Mouse (Mus musculus): Measurements from ENCODE around the gene Cnbd2. TPM values are rescaled to one million over a fixed set of nuclear protein-coding genes. Genes with fewer than 3 reads are reported as not detected.
"Not testable (repeated sequence)": the region's sequence is repeated elsewhere in the genome, so short reads cannot be mapped to it uniquely, and the experiment has no call there.

Cnbd2 gene
- polyA plus RNA-seq, 1 experiment from 2014 or later, result 6.4 TPM

DNA sequence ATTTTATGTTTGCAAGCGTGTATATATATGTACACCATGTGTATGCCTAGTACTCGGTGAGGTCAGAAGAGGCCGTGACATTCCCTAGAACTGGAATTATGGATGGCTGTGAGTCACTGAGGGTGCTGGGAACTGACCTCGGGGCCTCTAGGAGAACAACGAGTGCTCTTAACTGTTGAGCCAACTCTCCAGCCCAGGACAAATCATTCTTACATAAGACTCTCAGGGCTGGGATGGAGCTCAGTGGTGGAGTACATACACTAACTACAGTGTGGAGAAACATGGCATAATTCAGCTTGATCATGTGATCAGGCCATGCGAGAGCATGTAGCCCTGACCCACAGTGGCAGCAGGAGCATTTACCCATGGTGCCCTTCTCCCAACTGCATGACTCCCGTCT, 85.9 kb downstream of the Cnbd2 start:
- no peak overlapping the region for H3K4me2 ChIP-seq (replicated peaks)
- no peaks in the 10 kb centered on the region for H3K36me3 ChIP-seq
- no peak overlapping the region for H3K9ac ChIP-seq
- no peak for ATAC-seq (ENCODE audit: low FRiP score)
- no peaks in the 10 kb centered on the region for H3K9me3 ChIP-seq (replicated peaks)
- peaks cover 17% of the 10 kb centered on the region for H3K4me1 ChIP-seq
- H3K27ac ChIP-seq, result no peak overlapping the region
- H3K4me3 ChIP-seq, result no peak overlapping the region
- H3K27me3 ChIP-seq, result no peaks in the 10 kb centered on the region
- 91% methylated on average over 7 of the region's 7 CpGs for WGBS

DNA sequence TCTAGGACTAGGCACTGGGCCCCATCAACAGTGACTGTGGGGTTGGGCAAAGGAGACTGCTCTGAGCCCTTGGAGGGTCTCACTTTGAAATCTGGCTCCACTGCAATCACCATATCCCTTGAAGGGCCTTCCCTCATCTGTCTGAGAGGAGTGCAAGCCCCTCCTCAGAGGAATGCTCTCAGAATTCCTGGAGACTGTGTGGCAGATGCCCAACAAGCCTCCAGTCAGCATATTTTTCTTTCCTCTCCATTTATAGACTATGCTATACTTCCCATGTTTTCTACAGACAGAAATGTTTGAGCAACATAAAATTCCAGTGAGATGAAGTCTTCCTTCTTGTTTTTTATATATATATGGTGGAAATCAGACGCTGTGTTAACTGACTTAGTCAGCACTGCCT, 87.4 kb downstream of the Cnbd2 start:
- no peak for ATAC-seq (ENCODE audit: low FRiP score)
- H3K27ac ChIP-seq, result no peak overlapping the region
- no peaks in the 10 kb centered on the region for H3K36me3 ChIP-seq
- H3K9ac ChIP-seq, result no peak overlapping the region
- H3K4me1 ChIP-seq, result peaks cover 12% of the 10 kb centered on the region
- H3K27me3 ChIP-seq, result no peaks in the 10 kb centered on the region
- no peak overlapping the region for H3K4me2 ChIP-seq (replicated peaks)
- no peaks in the 10 kb centered on the region for H3K9me3 ChIP-seq (replicated peaks)
- no peak overlapping the region for H3K4me3 ChIP-seq
- WGBS, result 92% methylated on average over 1 of the region's 1 CpGs

DNA sequence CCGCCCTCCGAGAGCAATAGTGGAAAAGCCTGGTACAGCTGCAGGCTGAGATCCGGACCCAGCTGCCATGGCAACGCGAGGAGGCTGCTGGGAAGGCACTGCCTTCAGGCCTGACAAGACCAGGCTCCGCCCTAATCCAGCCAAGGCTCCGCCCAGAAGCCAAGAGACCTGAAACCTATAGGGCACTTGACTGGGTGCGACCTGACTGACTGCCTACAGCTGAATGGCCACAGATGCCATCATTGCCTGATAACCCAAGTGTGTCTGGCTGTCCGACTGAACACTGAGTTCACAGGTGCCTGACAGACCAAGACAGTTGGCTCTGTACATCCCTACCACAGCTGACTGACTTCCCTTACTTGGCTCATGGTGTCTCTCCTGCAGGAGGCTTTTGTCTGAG, 89.2 kb downstream of the Cnbd2 start:
- Histone ChIP-seq H3K4me1 (peaks cover 12% of the 10 kb centered on the region), H3K27me3 (no peaks in the 10 kb centered on the region), H3K4me2 (replicated peaks) (peak overlapping the region; percentile 47), H3K4me3 (peak overlapping the region; percentile 16; the same call in 1 of the 2 replicates), H3K27ac (peak overlapping the region; percentile 68), H3K9ac (peak overlapping the region; percentile 35; the same call in 1 of the 2 replicates), H3K9me3 (replicated peaks) (no peaks in the 10 kb centered on the region), H3K36me3 (no peaks in the 10 kb centered on the region)
- peak; percentile 89 for ATAC-seq (ENCODE audit: low FRiP score)
- 6% methylated on average over 9 of the region's 9 CpGs for WGBS

DNA sequence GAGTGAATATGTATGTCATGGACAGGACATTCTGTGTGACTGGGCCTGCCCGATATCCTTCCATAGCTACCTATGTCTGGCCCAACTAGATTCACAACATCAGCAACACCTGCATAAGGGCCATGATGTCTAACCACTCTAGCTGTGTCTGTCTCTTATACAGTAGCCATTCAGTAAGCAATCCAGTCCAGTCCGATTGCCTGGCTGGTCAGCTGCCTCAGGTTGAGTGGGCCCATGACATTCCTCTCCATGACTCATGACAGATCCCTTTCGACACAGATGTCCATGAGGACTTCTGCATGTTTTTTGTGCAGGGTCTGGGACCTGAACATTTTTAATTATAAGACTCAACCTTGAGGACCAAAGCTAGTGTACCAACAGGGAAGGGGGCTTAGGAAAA, 89.9 kb downstream of the Cnbd2 start:
- Histone ChIP-seq H3K4me2 (replicated peaks) (no peak overlapping the region), H3K4me1 (peaks cover 16% of the 10 kb centered on the region), H3K4me3 (no peak overlapping the region), H3K9ac (no peak overlapping the region), H3K9me3 (replicated peaks) (no peaks in the 10 kb centered on the region), H3K27ac (no peak overlapping the region), H3K27me3 (no peaks in the 10 kb centered on the region; the same call in 1 of the 2 replicates), H3K36me3 (no peaks in the 10 kb centered on the region)
- ATAC-seq (ENCODE audit: low FRiP score), result no peak
- WGBS, result 89% methylated on average over 3 of the region's 3 CpGs

DNA sequence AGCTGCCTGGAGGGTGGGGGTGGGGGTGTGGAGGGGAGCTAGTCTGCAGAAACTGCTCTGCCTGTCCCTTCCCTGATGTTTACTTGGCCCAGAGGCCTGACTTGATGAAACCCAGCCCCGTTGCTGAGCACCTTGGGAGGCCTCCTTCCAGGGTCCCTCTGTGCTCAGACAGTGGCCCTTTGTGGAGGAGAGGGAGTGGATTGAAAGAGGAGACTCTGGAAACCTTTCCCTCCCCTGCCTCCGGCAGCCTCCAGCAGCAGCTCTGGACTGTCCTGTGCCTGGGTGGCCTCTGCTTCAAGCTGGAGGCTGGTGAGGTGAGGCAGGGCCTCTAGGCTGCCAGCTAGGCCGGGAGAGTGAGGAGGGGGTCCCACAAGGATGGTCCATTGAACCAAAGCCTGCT, 94.9 kb downstream of the Cnbd2 start:
- no peak for ATAC-seq (ENCODE audit: low FRiP score)
- H3K9ac ChIP-seq, result no peak overlapping the region
- H3K27ac ChIP-seq, result peak overlapping the region; percentile 62
- H3K4me2 ChIP-seq (replicated peaks), result no peak overlapping the region
- no peaks in the 10 kb centered on the region; the same call in 1 of the 2 replicates for H3K27me3 ChIP-seq
- H3K4me1 ChIP-seq, result peaks cover 18% of the 10 kb centered on the region
- H3K4me3 ChIP-seq, result no peak overlapping the region
- 8% methylated on average over 3 of the region's 3 CpGs for WGBS
- no peaks in the 10 kb centered on the region for H3K9me3 ChIP-seq (replicated peaks)
- H3K36me3 ChIP-seq, result no peaks in the 10 kb centered on the region

DNA sequence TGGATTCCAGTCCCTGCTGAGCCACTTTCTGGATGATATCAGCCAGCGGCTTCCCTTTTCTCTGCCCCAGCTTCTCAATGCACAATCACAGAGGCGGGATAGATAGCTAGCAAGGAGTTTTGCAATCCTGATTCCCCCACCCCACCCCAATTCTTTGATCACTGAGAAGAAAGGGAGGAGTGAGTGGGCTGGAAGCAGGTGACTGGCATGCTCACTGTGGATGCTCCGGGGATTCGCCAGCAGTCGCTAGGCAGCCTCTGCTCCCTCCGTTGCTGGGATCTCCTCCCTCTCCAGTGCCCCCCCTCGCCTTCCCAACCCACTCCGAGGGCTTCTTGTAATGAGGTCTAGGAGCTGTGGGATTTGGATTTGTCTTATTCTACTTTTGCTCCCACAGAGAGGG, 96.1 kb downstream of the Cnbd2 start:
- Histone ChIP-seq H3K4me3 (no peak overlapping the region), H3K9ac (no peak overlapping the region; the same call in 1 of the 2 replicates), H3K27ac (peak overlapping the region; percentile 62), H3K4me2 (replicated peaks) (no peak overlapping the region), H3K4me1 (peaks cover 18% of the 10 kb centered on the region), H3K36me3 (no peaks in the 10 kb centered on the region), H3K9me3 (replicated peaks) (no peaks in the 10 kb centered on the region), H3K27me3 (no peaks in the 10 kb centered on the region; the same call in 1 of the 2 replicates)
- WGBS, result 32% methylated on average over 8 of the region's 8 CpGs
- ATAC-seq (ENCODE audit: low FRiP score), result no peak; the same call in 1 of the 2 replicates

DNA sequence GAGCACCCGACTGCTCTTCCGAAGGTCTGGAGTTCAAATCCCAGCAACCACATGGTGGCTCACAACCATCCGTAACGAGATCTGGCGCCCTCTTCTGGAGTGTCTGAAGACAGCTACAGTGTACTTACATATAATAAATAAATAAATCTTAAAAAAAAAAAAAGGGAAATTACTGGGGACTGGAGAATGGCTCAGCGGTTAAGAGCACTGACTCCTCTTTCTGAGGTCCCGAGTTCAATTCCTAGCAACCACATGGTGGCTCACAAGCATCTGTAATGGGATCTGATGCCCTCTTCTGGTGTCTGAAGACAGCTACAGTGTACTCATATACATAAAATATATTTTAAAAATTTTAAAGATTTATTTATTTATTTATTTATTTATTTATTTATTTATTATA, 99.2 kb downstream of the Cnbd2 start:
- not testable (repeated sequence) for H3K36me3 ChIP-seq; H3K4me3 ChIP-seq; H3K27me3 ChIP-seq; H3K9me3 ChIP-seq (replicated peaks); H3K9ac ChIP-seq; H3K4me2 ChIP-seq (replicated peaks); ATAC-seq (ENCODE audit: low FRiP score); H3K27ac ChIP-seq
- 88% methylated on average over 6 of the region's 7 CpGs for WGBS
- H3K4me1 ChIP-seq, result peaks cover 18% of the 10 kb centered on the region

DNA sequence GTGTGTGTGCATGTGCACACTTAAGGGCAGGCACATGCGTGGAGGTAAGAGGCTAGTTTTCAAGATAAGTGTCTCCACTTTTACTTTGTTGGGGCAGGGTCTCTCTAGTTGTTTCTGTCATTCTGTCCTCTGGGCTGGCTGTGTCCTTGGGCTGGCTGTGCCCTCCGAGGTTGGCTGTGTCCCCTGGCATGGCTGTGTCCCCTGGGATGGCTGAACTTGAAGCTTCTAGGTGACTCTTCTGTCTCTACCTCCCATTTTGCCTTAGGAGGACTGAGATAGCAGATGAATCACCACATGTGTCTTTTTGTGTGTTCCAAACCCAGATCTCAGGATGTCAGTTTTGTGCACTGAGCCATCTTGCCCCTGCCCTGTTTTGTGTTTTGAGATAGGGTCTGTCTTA, 102.9 kb downstream of the Cnbd2 start:
- 0 out of 2 replicates have a peak, but pooled peaks cover 4% of the 10 kb centered on the region for H3K4me1 ChIP-seq
- no peaks in the 10 kb centered on the region for H3K9me3 ChIP-seq (replicated peaks)
- WGBS, result 81% methylated on average over 2 of the region's 2 CpGs
- no peak overlapping the region for H3K9ac ChIP-seq
- no peak for ATAC-seq (ENCODE audit: low FRiP score)
- no peaks in the 10 kb centered on the region for H3K36me3 ChIP-seq
- peaks cover 14% of the 10 kb centered on the region for H3K27me3 ChIP-seq
- no peak overlapping the region for H3K4me2 ChIP-seq (replicated peaks)
- no peak overlapping the region for H3K27ac ChIP-seq
- no peak overlapping the region for H3K4me3 ChIP-seq

DNA sequence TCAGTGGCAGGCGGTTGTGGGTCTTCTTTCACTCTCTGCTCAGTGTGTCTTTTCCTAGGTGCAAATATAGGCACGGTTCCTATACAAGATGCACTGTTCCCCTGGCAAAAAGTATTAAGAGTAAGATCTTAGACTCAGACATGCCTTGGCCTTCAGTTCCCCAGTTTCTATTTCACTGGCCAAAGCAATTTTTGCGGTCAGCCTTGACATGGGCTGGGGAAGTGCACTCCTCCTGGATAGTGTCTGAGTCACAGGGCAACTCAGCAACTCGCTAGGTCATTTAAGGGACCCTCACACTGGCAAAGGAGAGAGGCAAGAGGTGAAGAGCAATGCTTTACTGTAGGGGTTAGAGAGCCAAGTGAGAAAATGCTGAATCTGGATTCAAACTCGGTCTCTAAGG, 103.6 kb downstream of the Cnbd2 start:
- no peak overlapping the region for H3K4me2 ChIP-seq (replicated peaks)
- H3K36me3 ChIP-seq, result no peaks in the 10 kb centered on the region
- ATAC-seq (ENCODE audit: low FRiP score), result no peak
- 68% methylated on average over 5 of the region's 5 CpGs for WGBS
- peaks cover 9% of the 10 kb centered on the region; the same call in 1 of the 2 replicates for H3K4me1 ChIP-seq
- no peak overlapping the region for H3K27ac ChIP-seq
- H3K9ac ChIP-seq, result no peak overlapping the region
- no peaks in the 10 kb centered on the region for H3K9me3 ChIP-seq (replicated peaks)
- H3K4me3 ChIP-seq, result no peak overlapping the region
- H3K27me3 ChIP-seq, result peaks cover 19% of the 10 kb centered on the region

DNA sequence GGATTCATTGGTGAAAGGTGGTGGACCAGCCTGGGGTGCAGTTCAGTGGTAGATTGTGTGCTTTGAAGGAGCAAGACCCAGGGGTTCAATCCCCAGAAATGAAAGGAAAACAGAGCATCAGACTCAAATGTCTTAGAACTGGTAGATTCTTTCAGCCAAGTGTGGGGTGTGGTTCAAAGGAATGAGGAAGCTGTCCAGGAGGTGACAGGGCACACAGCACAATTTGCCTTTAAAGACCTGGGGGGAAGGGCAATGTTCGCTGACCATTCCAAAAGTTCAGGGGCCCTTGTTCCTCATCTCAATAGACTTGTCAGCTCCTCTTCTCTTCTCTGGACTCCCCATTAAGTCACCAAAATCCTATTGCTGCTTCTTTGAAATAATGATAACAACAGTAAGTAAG, 105.1 kb downstream of the Cnbd2 start:
- peaks cover 9% of the 10 kb centered on the region for H3K4me1 ChIP-seq
- no peak overlapping the region for H3K27ac ChIP-seq
- no peak overlapping the region for H3K9ac ChIP-seq
- H3K36me3 ChIP-seq, result no peaks in the 10 kb centered on the region
- no peaks in the 10 kb centered on the region for H3K9me3 ChIP-seq (replicated peaks)
- H3K27me3 ChIP-seq, result peaks cover 26% of the 10 kb centered on the region
- H3K4me2 ChIP-seq (replicated peaks), result no peak overlapping the region
- no peak for ATAC-seq (ENCODE audit: low FRiP score)
- 72% methylated on average over 1 of the region's 1 CpGs for whole genome bisulfite sequencing
- no peak overlapping the region for H3K4me3 ChIP-seq

DNA sequence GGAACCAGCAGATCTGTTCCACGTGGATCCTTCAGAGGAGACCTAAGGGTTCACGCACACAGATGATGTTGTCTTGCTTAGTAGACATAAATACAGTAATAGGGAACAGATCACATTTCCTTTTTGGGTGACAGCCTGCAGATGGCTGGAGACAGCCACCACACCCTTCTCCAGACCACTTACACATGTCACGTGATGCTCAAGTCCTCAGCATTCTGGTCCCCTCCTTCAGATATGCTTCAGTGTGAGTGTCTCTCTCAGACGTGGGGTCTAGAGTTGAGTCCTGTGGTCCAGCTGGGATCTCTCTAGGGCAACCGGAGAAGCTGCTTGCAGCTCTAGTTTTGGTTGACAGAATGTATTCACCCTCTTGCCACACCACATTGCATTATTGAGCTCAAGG, 106.4 kb downstream of the Cnbd2 start:
- no peak overlapping the region for H3K9ac ChIP-seq
- no peak overlapping the region for H3K27ac ChIP-seq
- H3K4me1 ChIP-seq, result peaks cover 12% of the 10 kb centered on the region
- no peak for ATAC-seq (ENCODE audit: low FRiP score)
- no peak overlapping the region for H3K4me3 ChIP-seq
- H3K9me3 ChIP-seq (replicated peaks), result no peaks in the 10 kb centered on the region
- no peaks in the 10 kb centered on the region for H3K36me3 ChIP-seq
- peaks cover 37% of the 10 kb centered on the region for H3K27me3 ChIP-seq
- H3K4me2 ChIP-seq (replicated peaks), result no peak overlapping the region
- 87% methylated on average over 5 of the region's 5 CpGs for WGBS

DNA sequence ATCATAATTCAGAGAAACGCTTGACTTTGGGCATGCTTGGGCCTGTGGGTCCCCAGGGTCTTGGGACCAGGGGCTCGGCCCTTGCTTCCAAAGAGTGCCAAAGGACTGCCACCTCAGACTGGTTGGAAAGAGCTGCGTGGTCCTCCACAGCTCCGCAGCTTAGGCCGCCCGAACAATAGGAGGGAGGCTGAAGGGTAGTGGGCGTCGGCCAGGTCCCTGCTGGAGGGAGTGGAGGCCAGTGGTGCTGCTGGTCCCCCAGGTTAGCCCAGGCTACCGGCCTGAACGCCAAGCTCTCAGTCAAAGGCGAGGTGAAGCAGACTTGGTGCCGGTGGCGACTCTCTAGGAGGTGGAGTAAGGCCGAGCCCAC, 108.2 kb downstream of the Cnbd2 start:
- 7% methylated on average over 14 of the region's 14 CpGs for WGBS
- Histone ChIP-seq H3K4me1 (peaks cover 14% of the 10 kb centered on the region), H3K4me2 (replicated peaks) (peak overlapping the region; percentile 90), H3K4me3 (peak overlapping the region; percentile 55), H3K9ac (peak overlapping the region; percentile 80), H3K36me3 (no peaks in the 10 kb centered on the region), H3K27ac (peak overlapping the region; percentile 81), H3K27me3 (peaks cover 45% of the 10 kb centered on the region), H3K9me3 (replicated peaks) (no peaks in the 10 kb centered on the region)
- peak; percentile 56 for ATAC-seq (ENCODE audit: low FRiP score)

DNA sequence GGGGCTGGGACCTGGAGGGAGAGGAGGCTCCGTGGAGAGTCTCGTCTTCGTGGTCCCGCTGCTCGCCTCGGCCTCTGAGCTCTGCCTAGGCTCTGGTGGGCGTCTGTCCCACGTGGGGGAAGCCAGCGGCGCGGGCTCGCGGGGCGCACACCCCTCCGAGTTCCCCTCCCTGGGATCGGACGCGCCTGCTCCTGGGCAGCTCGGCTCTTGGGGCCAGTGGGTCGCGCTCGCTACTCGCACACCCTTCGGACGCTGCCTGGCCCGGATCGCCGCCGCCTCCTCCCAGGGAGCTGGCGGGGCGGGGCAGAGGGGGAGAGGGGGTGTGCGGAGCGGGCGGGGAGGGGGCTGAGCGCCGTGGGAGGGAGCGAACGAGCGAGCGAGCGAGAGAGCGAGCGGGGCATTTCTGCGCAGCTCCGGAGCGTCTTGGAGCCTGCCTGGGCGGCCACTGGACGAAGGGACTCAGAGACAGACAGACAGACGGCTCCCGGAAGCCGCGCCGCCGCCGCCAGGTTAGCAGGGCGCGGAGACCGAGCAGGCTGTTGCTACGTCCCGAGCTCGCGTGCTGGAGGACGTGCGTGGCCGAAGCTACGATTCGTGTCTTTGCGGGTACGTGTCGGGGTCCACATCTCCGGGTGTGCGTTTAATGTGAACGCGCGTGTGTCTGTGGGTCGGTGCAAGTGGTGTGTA, 108.7 kb downstream of the Cnbd2 start, which contains the start of gene Epb41l1:
TSS of gene Epb41l1 (plus strand) at position 216 of the 687 bp plus-strand sequence.
- Histone ChIP-seq H3K4me1 (peaks cover 19% of the 10 kb centered on the region), H3K27ac (peak within 1 kb of the TSS; percentile 81), H3K36me3 (no peaks in the 10 kb centered on the region), H3K9ac (peak within 1 kb of the TSS; percentile 80), H3K27me3 (peaks cover 45% of the 10 kb centered on the region), H3K4me2 (replicated peaks) (peak within 1 kb of the TSS; percentile 90), H3K9me3 (replicated peaks) (no peaks in the 10 kb centered on the region), H3K4me3 (peak within 1 kb of the TSS; percentile 55)
- WGBS, result 1% methylated on average over 59 of the region's 76 CpGs
- ATAC-seq (ENCODE audit: low FRiP score), result peak; percentile 72

Measured in hindbrain, embryonic 12.5 days (tissue).